Mouse (Mus musculus) forebrain, postnatal 0 days (tissue): ENCODE measurements around the gene Ggact. TPM values are rescaled to one million over a fixed set of nuclear protein-coding genes. Genes with fewer than 3 reads are reported as not detected.

Experiments used
- ATAC-seq: fragments of 200-750 bp; cut with Nextera tagmentation; 2 replicates; pipeline ENCODE4 v1.8.0; 2017; ENCODE audit warnings: mild to moderate bottlenecking, moderate library complexity
- DNase-seq: peaks from one replicate; pipeline ENCODE4 v3.0.0-alpha.2; 2015
- H3K27ac ChIP-seq: fragments of 300-500 bp; sonication (generic); 2 replicates; pipeline ENCODE4 v1.5.1; 2014; ENCODE audit warnings: low read depth, mild to moderate bottlenecking, antibody characterized with exemption, low read length, moderate library complexity, mixed read lengths
- H3K27me3 ChIP-seq: fragments of 300-500 bp; sonication (generic); 2 replicates; pipeline ENCODE4 v1.6.1; 2014; ENCODE audit warnings: mild to moderate bottlenecking, low read length, mixed read lengths; ENCODE audit not compliant: insufficient read depth
- H3K36me3 ChIP-seq: fragments of 300-500 bp; sonication (generic); 2 replicates; pipeline ENCODE4 v1.6.1; 2014; ENCODE audit warnings: mild to moderate bottlenecking, moderate library complexity; ENCODE audit not compliant: insufficient read depth
- H3K4me1 ChIP-seq: fragments of 300-500 bp; sonication (generic); 2 replicates; pipeline ENCODE4 v1.6.1; 2014; ENCODE audit warnings: antibody characterized with exemption; ENCODE audit not compliant: insufficient read depth
- H3K4me2 ChIP-seq: fragments of 300-500 bp; sonication (generic); 2 replicates; pipeline ENCODE4 v1.6.1; 2014; ENCODE audit warnings: low read depth, mild to moderate bottlenecking, moderate library complexity
- H3K4me3 ChIP-seq: fragments of 300-500 bp; sonication (generic); 2 replicates; pipeline ENCODE4 v1.5.1; 2014; ENCODE audit warnings: low read depth, low read length, mixed read lengths
- H3K9ac ChIP-seq: fragments of 300-500 bp; sonication (generic); 2 replicates; pipeline ENCODE4 v1.6.1; 2014; ENCODE audit warnings: mild to moderate bottlenecking
- H3K9me3 ChIP-seq: fragments of 300-500 bp; sonication (generic); 2 replicates; pipeline ENCODE4 v1.6.1; 2016; ENCODE audit warnings: low read length
- CTCF ChIP-seq: sonication (generic); IDR thresholded peaks from 2 replicates; pipeline ENCODE4 v1.5.1; 2016; ENCODE audit warnings: antibody characterized with exemption, control low read depth, low read depth
- WGBS: fragments of 180-500 bp; shearing (Covaris S2); extraction: QIAGEN DNeasy Blood & Tissue Kit; methylation state at CpG from one replicate; pipeline ENCODE4 v1.1.7; 2014; 5-methylcytosine and 5-hydroxymethylcytosine counted together
- polyA plus RNA-seq: library from polyadenylated mRNA; unstranded; fragments of >200 nt; fragmentation: Nextera tagmentation; extraction: Ambion mirVana; gene quantifications from 2 replicates; pipeline ENCODE4 v1.2.1, GENCODE M21; 2015
- total RNA-seq: library from RNA; depleted of rRNA; stranded (reverse); fragments of >200 nt; gene quantifications from 2 replicates; pipeline ENCODE4 v1.2.3, GENCODE M21; 2014

The Ggact gene
- total and polyA plus RNA-seq, 2 experiments from 2014 or later = 18.8 to 19.2 TPM

DNA sequence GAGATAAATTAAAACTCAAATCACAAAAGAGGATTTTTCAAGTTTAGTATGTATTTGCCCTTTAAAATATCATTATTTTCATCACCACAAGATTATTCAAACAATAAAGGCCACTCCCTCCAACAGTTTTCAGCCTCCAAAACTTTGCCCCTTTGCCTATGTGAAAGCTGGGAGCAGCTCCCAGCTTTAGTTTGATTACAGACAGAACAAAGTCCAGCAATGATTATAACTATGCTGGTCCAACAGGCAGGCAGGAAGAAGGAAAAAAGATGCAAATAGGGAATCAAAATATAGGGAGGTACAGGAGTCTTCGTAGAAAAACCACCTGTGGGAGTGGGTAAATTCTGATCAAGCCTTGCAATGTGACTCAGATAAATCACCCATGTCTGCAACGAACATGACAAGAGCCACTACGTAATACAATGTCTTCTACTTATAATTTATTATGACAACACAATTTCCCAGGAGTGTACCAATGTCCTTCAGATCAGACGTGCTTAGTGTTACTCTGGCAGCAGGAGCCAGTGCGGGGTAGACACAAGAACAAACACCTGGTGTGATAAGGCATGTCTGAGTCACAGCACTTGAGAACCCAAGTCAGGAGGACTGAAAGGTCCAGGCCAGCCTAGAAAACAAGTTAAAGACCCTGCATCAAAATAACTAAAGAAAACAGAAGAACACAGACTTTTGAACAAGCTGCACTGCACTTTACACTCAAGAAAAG, 4.0 kb downstream of the Ggact start:
- Histone ChIP-seq H3K9ac (no peak overlapping the region), H3K36me3 (no peaks in the 10 kb centered on the region), H3K4me2 (no peak overlapping the region), H3K4me1 (no peaks in the 10 kb centered on the region), H3K27ac (no peak overlapping the region), H3K4me3 (no peak overlapping the region), H3K27me3 (0 out of 2 replicates have a peak, but pooled peaks cover 3% of the 10 kb centered on the region), H3K9me3 (peaks cover 8% of the 10 kb centered on the region; the same call in 1 of the 2 replicates)
- no peak for DNase-seq
- TF ChIP-seq CTCF = no peak
- WGBS = 88% methylated on average over 5 of the region's 5 CpGs
- no peak for ATAC-seq

- Histone ChIP-seq H3K27ac (no peak overlapping the region), H3K36me3 (no peaks in the 10 kb centered on the region), H3K4me2 (no peak overlapping the region), H3K4me1 (no peaks in the 10 kb centered on the region), H3K27me3 (0 out of 2 replicates have a peak, but pooled peaks cover 2% of the 10 kb centered on the region), H3K4me3 (no peak overlapping the region), H3K9ac (no peak overlapping the region), H3K9me3 (peaks cover 8% of the 10 kb centered on the region; the same call in 1 of the 2 replicates)
- TF ChIP-seq CTCF = no peak
- 92% methylated on average over 4 of the region's 4 CpGs for WGBS
- no peak for ATAC-seq
- DNase-seq = no peak
These were observed 5.5 kb downstream of the Ggact start for GRCm38 (mm10) chr14:122908075-122908474.

DNA sequence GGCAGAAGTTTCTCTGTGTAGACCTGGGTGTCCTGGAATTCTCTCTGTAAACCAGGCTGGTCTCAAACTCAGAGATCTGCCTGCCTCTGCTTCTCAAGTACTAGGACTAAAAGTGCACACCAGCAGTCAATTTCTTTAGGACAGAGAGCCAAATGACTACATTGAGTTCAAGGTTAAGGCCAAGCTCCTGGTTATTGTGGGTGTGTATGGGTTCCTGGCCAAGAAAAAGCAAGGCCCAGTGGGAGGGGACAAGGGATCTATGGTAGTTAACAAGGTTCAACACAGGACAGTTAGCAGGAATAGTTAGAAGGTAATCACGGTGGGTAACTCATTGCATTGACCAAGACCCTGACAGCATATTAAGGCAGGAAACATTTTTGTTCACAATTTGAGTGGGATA, 8.6 kb downstream of the Ggact start:
- Histone ChIP-seq H3K4me2 (no peak overlapping the region), H3K27ac (no peak overlapping the region), H3K9me3 (peaks cover 8% of the 10 kb centered on the region; the same call in 1 of the 2 replicates), H3K4me1 (peaks cover 4% of the 10 kb centered on the region; the same call in 1 of the 2 replicates), H3K9ac (no peak overlapping the region), H3K36me3 (no peaks in the 10 kb centered on the region), H3K4me3 (no peak overlapping the region), H3K27me3 (no peaks in the 10 kb centered on the region)
- no peak for TF ChIP-seq CTCF
- no peak for ATAC-seq
- DNase-seq = no peak
- 94% methylated on average over 1 of the region's 1 CpGs for WGBS

- no peak overlapping the region for H3K4me2 ChIP-seq
- 45% methylated on average over 2 of the region's 2 CpGs for WGBS
- peaks cover 4% of the 10 kb centered on the region; the same call in 1 of the 2 replicates for H3K4me1 ChIP-seq
- peaks cover 8% of the 10 kb centered on the region; the same call in 1 of the 2 replicates for H3K9me3 ChIP-seq
- H3K27me3 ChIP-seq = no peaks in the 10 kb centered on the region
- H3K4me3 ChIP-seq = no peak overlapping the region
- no peaks in the 10 kb centered on the region for H3K36me3 ChIP-seq
- ATAC-seq = no peak
- no peak overlapping the region for H3K27ac ChIP-seq
- no peak for DNase-seq
- H3K9ac ChIP-seq = no peak overlapping the region
- TF ChIP-seq CTCF = no peak
These were observed 9.6 kb downstream of the Ggact start for GRCm38 (mm10) chr14:122903923-122904351.

DNA sequence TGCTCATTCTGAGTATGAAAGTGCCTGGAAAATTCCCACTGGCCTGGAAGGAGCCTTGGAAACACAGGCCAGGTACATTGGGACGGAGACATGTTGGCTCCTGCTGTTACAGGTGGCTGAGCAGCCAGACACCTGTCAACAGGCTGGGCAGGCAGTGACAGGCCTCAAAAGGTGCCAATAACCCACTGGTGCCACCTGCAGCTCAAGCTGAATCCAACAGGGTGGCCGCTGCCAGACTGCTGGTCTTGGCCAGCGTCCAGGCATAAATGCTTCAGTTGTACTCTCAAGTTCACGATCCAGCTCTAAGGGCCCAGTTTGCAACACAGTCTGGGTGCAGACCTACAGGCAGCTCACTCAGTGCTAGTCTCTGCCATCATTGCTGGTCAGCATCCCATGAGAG, 10.7 kb downstream of the Ggact start:
- peak; percentile 50 for TF ChIP-seq CTCF
- peak; percentile 44 for ATAC-seq
- Histone ChIP-seq H3K27ac (no peak overlapping the region), H3K27me3 (no peaks in the 10 kb centered on the region), H3K9ac (no peak overlapping the region), H3K9me3 (peaks cover 5% of the 10 kb centered on the region; the same call in 1 of the 2 replicates), H3K4me2 (no peak overlapping the region), H3K36me3 (no peaks in the 10 kb centered on the region), H3K4me3 (no peak overlapping the region), H3K4me1 (peaks cover 4% of the 10 kb centered on the region; the same call in 1 of the 2 replicates)
- 24% methylated on average over 4 of the region's 4 CpGs for WGBS
- DNase-seq = peak; percentile 74

DNA sequence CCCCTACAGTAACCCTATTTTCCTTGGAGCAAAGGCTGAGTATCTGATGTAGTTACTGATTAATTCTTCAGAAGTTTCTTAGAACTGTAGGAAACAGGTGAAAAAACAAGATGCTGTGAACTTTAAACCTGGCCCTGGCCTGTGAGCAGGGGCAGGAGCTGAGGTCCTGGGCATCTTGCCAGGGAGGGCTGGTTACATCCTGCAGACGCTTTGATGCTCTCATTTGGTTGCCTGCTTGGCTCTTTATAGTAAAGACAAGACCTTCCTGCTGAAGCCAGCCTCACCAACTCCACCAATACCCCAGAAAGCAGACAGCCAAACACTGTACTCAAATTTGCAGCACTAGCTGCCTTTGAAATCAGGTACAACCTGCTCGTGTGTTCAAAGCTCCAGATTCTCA, 11.4 kb downstream of the Ggact start:
- Histone ChIP-seq H3K9ac (no peak overlapping the region), H3K4me2 (no peak overlapping the region), H3K4me3 (no peak overlapping the region), H3K9me3 (peaks cover 2% of the 10 kb centered on the region; the same call in 1 of the 2 replicates), H3K36me3 (no peaks in the 10 kb centered on the region), H3K27me3 (no peaks in the 10 kb centered on the region), H3K4me1 (peaks cover 4% of the 10 kb centered on the region; the same call in 1 of the 2 replicates), H3K27ac (no peak overlapping the region)
- 43% methylated on average over 2 of the region's 2 CpGs for WGBS
- DNase-seq (no peak), ATAC-seq (no peak)
- no peak for TF ChIP-seq CTCF

- peaks cover 4% of the 10 kb centered on the region; the same call in 1 of the 2 replicates for H3K4me1 ChIP-seq
- H3K9me3 ChIP-seq = no peaks in the 10 kb centered on the region
- no peak for ATAC-seq
- no peak for TF ChIP-seq CTCF
- 82% methylated on average over 2 of the region's 2 CpGs for WGBS
- H3K4me2 ChIP-seq = no peak overlapping the region
- H3K4me3 ChIP-seq = no peak overlapping the region
- no peak for DNase-seq
- H3K27ac ChIP-seq = no peak overlapping the region
- no peaks in the 10 kb centered on the region for H3K27me3 ChIP-seq
- no peaks in the 10 kb centered on the region for H3K36me3 ChIP-seq
- no peak overlapping the region for H3K9ac ChIP-seq
These were observed 11.8 kb downstream of the Ggact start for GRCm38 (mm10) chr14:122901715-122902114.
